Mouse (Mus musculus) intestine, embryonic 15.5 days (tissue): ENCODE data around the gene Gpr65. TPM values are rescaled to one million over a fixed set of nuclear protein-coding genes. Genes with fewer than 3 reads are reported as not detected.
A peak's percentile ranks its signal among the peaks of the same experiment; 100 is the strongest.
"Not testable (repeated sequence)": the region's sequence is repeated elsewhere in the genome, so short reads cannot be mapped to it uniquely, and the experiment has no call there.

Source experiments
- ATAC-seq: fragments of 200-750 bp; cut with Nextera tagmentation; 2 replicates; pipeline ENCODE4 v1.8.0; 2017; ENCODE audit warnings: moderate TSS enrichment, moderate library complexity
- H3K27ac ChIP-seq: fragments of 300-500 bp; sonication (generic); 2 replicates; pipeline ENCODE4 v1.5.1; 2015; ENCODE audit warnings: mild to moderate bottlenecking, inconsistent platforms
- H3K27me3 ChIP-seq: fragments of 300-500 bp; sonication (generic); replicated peaks from 2 replicates; pipeline ENCODE4 v1.6.1; 2015; ENCODE audit warnings: inconsistent platforms
- H3K36me3 ChIP-seq: fragments of 300-500 bp; sonication (generic); 2 replicates; pipeline ENCODE4 v1.6.1; 2015; ENCODE audit warnings: inconsistent platforms
- H3K4me1 ChIP-seq: fragments of 300-500 bp; sonication (generic); replicated peaks from 2 replicates; pipeline ENCODE4 v1.6.1; 2015; ENCODE audit warnings: inconsistent platforms
- H3K4me2 ChIP-seq: fragments of 300-500 bp; sonication (generic); replicated peaks from 2 replicates; pipeline ENCODE4 v1.6.1; 2015; ENCODE audit warnings: mild to moderate bottlenecking, inconsistent platforms
- H3K4me3 ChIP-seq: fragments of 300-500 bp; sonication (generic); replicated peaks from 2 replicates; pipeline ENCODE4 v1.5.1; 2015; ENCODE audit warnings: inconsistent platforms
- H3K9ac ChIP-seq: fragments of 300-500 bp; sonication (generic); 2 replicates; pipeline ENCODE4 v1.6.1; 2015; ENCODE audit warnings: inconsistent platforms
- H3K9me3 ChIP-seq: fragments of 300-500 bp; sonication (generic); 2 replicates; pipeline ENCODE4 v1.6.1; 2016; ENCODE audit warnings: inconsistent platforms
- WGBS: fragments of 180-500 bp; shearing (Covaris S2); methylation state at CpG from one replicate; pipeline ENCODE4 v1.1.7; 2015; 5-methylcytosine and 5-hydroxymethylcytosine counted together
- polyA plus RNA-seq: library from polyadenylated mRNA; unstranded; fragments of >200 nt; fragmentation: Nextera tagmentation; extraction: Ambion mirVana; gene quantifications from 2 replicates; pipeline ENCODE4 v1.2.1, GENCODE M21; 2015

Gene Gpr65
- polyA plus RNA-seq, result 2.4 and 3.0 TPM in 2 replicates

DNA sequence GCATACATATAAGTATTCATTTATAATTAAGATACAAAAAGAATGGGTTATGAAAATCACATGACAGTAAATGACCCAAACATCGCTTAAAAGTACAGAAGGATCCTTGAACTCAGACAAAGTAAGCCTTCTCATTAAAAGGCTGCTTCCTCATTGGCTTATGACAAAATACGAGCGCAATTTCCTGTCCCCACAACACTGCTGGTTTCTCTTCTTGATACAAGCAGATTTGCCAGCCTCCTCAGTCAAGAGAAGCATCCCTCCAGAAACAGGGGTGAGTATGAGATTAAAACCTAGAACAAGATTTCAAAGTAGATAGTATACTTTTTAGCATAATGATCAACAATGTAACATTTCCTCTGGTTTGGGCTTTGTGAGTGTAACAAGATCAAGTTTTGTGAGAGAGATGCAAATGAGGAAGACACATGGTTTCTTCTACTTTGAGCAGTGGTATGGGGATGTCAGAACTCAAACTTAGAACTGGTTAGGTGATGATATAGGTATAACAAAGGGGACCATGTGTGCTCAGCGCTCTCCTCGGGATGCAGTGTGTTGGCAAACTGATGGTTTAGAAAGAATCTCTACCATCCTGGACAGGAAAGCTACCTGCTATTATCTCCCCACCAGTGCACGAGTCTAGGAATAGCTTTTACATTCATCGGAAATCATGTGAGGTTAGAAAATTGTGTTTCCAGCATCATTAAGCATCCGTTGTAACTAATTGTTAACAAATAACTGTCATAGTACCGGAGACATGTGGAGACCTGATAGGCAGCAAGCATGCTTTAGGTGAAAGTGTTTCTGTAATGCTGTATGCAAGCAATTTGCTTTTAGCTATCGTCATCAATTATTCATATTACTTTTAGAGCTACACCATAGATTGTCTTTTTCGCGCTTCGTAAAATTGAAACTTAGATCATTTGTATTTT is at the start of gene Gpr65:
Gpr65 (plus strand) TSS at position 195 of the 929 bp plus-strand sequence.
- H3K9me3 ChIP-seq, result no peaks in the 10 kb centered on the region
- H3K4me1 ChIP-seq, result no peaks in the 10 kb centered on the region
- no peak within 1 kb of the TSS for H3K4me3 ChIP-seq
- ATAC-seq, result no peak
- WGBS, result 86% methylated on average over 13 of the region's 13 CpGs
- no peak within 1 kb of the TSS for H3K27ac ChIP-seq
- no peak within 1 kb of the TSS for H3K9ac ChIP-seq
- H3K36me3 ChIP-seq, result no peaks in the 10 kb centered on the region
- no peaks in the 10 kb centered on the region for H3K27me3 ChIP-seq
- no peak within 1 kb of the TSS for H3K4me2 ChIP-seq

DNA sequence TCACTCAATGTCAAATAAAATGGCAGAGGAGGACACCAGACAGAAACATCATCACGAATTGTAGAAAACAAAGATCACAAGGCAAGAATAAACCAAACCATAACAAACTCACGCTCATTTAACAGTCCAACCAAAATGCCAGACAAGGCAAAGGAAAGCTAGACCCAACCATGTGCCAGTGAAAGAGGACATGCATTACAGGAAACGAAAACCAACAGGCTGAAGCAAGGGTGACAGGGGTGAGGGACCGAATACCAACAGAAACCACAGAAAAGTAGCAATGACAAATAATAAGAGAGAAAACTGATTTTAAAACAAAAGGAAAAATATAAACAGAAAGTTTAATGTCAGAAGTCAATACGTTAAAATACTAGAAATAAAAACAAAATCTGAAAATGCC is 45.1 kb upstream of the Gpr65 start:
- H3K9me3 ChIP-seq, result no peaks in the 10 kb centered on the region
- no peak for ATAC-seq
- H3K4me1 ChIP-seq, result no peaks in the 10 kb centered on the region
- no peak overlapping the region for H3K9ac ChIP-seq
- 74% methylated on average over 5 of the region's 5 CpGs for WGBS
- no peaks in the 10 kb centered on the region for H3K36me3 ChIP-seq
- H3K4me3 ChIP-seq, result no peak overlapping the region
- no peaks in the 10 kb centered on the region for H3K27me3 ChIP-seq
- no peak overlapping the region for H3K4me2 ChIP-seq
- H3K27ac ChIP-seq, result no peak overlapping the region

DNA sequence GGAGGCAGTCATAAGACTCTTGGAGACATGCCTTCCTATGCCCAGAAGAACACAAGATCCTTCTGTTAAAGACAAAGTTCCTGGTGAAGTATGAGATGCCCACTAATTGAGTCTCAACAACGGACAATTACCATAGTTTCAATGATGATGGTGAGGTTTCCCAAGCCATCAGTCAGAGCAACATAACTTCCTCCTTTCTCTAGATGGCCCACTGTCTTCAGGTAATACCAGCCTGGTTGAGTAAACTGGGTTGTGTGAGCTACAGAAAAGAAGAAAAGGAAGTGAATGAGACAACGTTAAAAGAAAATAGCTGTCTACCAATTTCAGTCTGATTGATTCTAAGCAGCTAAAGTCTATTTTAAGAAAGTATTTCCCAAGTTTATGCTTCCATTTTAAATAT is 41.4 kb upstream of the Gpr65 start:
- Histone ChIP-seq H3K9ac (no peak overlapping the region), H3K36me3 (no peaks in the 10 kb centered on the region), H3K4me3 (no peak overlapping the region), H3K9me3 (no peaks in the 10 kb centered on the region), H3K27me3 (no peaks in the 10 kb centered on the region), H3K27ac (no peak overlapping the region), H3K4me1 (no peaks in the 10 kb centered on the region), H3K4me2 (no peak overlapping the region)
- 86% methylated on average over 2 of the region's 2 CpGs for WGBS
- no peak for ATAC-seq

DNA sequence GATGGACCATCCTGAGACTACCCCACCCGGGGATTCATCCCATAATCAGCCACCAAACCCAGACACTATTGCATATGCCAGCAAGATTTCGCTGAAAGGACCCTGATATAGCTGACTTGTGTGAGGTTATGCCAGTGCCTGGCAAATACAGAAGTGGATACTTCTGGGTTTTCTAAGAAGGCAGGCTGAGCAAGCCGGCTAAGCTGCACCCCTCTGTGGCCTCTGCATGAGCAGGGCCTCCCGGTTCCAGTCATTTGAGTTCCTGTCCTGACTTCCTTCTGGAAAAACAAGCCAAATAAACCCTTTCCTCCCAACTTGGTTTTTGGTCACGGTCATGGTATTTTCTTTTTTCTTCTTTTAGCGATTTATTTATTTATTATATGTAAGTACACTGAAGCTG is 30.0 kb upstream of the Gpr65 start:
- H3K4me2 ChIP-seq, H3K4me1 ChIP-seq, H3K9ac ChIP-seq, H3K4me3 ChIP-seq, H3K27ac ChIP-seq, H3K27me3 ChIP-seq, H3K36me3 ChIP-seq, ATAC-seq, H3K9me3 ChIP-seq: not testable (repeated sequence)
- WGBS, result 88% methylated on average over 6 of the region's 6 CpGs

DNA sequence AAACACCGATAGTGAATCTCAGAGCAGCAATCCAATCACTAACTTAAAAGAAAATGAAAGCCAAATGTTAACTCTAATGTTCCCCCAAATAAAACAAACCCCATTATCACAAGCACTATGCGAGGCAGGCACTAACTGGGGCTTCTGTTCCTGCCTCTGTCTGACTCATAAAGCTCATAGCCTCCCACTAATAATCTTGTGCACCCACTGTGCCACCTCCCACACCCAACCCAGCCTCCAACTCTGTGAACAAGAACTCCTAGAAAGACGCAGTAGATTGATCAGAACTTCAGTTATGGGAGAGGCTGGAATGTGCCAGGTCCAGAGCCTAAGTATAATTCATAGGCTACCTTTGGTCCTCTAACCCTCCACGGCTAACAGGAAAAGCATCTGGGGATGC is 24.3 kb upstream of the Gpr65 start:
- H3K36me3 ChIP-seq, result no peaks in the 10 kb centered on the region
- ATAC-seq, result no peak

DNA sequence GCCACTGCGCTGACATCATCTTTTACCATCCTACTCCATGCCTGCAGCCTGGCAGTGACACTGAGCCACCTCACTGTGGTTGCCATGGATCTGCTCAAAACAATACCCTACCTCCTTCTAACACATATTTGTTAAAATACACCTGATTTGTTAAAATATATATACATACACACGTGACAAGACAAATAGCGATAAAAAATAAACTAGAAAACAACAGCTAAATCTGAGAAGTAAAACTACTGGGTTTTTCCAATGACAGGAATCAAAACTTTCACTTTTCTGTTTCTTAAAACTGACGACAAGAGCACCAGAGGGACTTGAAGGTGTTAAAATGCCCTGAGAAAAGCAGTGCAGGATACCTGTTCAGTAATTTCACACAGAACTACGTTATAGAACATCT is 23.6 kb upstream of the Gpr65 start:
- 94% methylated on average over 5 of the region's 5 CpGs for WGBS
- Histone ChIP-seq H3K4me2 (no peak overlapping the region), H3K27me3 (no peaks in the 10 kb centered on the region), H3K4me3 (no peak overlapping the region), H3K9ac (no peak overlapping the region), H3K27ac (no peak overlapping the region), H3K4me1 (no peaks in the 10 kb centered on the region), H3K9me3 (no peaks in the 10 kb centered on the region), H3K36me3 (no peaks in the 10 kb centered on the region)
- no peak for ATAC-seq

More for the DNA sequence above, 24.3 kb upstream of the Gpr65 start:
- Histone ChIP-seq H3K4me2 (no peak overlapping the region), H3K27ac (no peak overlapping the region), H3K9ac (no peak overlapping the region), H3K9me3 (no peaks in the 10 kb centered on the region), H3K27me3 (no peaks in the 10 kb centered on the region), H3K4me3 (no peak overlapping the region), H3K4me1 (no peaks in the 10 kb centered on the region)
- WGBS, result 79% methylated on average over 4 of the region's 4 CpGs

DNA sequence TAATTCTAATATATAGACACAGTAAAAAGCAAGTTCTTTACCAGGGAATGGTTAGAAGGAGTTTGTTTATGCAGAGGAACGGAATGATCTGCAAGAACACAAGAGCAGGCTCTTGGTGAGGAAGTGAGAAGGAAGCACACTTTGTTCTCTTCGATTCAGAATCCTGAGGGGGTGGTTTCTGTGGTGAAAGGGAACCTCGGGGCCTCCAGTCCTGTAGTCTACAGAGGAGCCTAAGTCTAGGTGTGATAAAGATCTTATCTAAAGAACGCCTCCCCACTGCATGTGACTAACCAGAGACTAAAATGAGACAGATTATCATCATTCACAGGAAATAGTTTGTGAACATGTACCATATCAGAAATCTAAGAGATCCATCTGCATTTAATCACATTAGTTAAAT is 21.6 kb upstream of the Gpr65 start:
- Histone ChIP-seq H3K27ac (no peak overlapping the region), H3K9me3 (no peaks in the 10 kb centered on the region), H3K9ac (no peak overlapping the region), H3K27me3 (no peaks in the 10 kb centered on the region), H3K4me3 (no peak overlapping the region), H3K4me2 (no peak overlapping the region), H3K4me1 (no peaks in the 10 kb centered on the region), H3K36me3 (no peaks in the 10 kb centered on the region)
- no peak for ATAC-seq
- 39% methylated on average over 4 of the region's 4 CpGs for WGBS

DNA sequence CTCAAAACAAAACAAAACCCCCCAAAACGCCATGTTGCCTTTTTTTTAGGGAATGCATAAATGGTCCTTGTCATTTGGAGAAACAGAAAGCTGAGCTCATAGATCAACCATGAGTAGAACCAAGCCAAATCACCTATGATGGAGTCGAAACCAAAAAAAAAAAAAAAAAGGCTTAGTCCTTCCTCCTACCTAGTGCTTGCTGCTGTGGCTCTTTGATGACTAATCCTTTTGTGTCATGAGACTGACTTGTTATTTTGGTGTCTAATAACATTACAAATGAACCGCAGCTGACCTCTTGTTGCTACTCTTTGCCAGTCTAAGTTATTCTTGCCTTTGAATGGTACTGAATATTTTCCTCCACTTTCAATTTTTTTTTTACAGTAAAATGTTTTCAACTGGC is 18.8 kb upstream of the Gpr65 start:
- no peaks in the 10 kb centered on the region for H3K36me3 ChIP-seq
- H3K4me2 ChIP-seq, result no peak overlapping the region
- no peaks in the 10 kb centered on the region for H3K4me1 ChIP-seq
- H3K27me3 ChIP-seq, result no peaks in the 10 kb centered on the region
- H3K9me3 ChIP-seq, result no peaks in the 10 kb centered on the region
- no peak overlapping the region for H3K27ac ChIP-seq
- no peak overlapping the region for H3K9ac ChIP-seq
- no peak for ATAC-seq
- H3K4me3 ChIP-seq, result no peak overlapping the region
- WGBS, result 79% methylated on average over 3 of the region's 3 CpGs

DNA sequence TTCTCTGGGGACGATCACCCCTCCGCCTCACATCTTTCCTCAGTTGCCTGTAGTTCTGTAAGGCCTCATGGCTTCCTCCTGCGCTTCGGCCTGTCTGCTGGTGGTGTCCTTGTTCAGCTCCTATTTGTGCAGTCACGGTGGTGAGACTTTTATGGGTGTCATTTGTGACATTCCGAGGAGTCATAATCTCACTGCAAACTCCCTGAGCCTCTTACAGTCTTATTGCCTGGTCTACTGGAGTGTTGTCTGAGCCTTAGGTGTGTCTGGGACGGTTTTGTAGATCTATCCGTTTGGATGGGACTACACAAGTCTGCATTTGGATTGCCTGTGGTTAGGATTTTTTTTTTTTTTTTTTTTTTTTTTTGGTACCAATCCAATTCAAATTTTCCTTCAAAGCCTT is 18.1 kb upstream of the Gpr65 start:
- Histone ChIP-seq H3K4me3 (no peak overlapping the region), H3K4me1 (no peaks in the 10 kb centered on the region), H3K27ac (no peak overlapping the region), H3K9ac (no peak overlapping the region), H3K9me3 (no peaks in the 10 kb centered on the region), H3K27me3 (no peaks in the 10 kb centered on the region), H3K4me2 (no peak overlapping the region), H3K36me3 (no peaks in the 10 kb centered on the region)
- WGBS, result 69% methylated on average over 8 of the region's 8 CpGs
- ATAC-seq, result peak; percentile 77

DNA sequence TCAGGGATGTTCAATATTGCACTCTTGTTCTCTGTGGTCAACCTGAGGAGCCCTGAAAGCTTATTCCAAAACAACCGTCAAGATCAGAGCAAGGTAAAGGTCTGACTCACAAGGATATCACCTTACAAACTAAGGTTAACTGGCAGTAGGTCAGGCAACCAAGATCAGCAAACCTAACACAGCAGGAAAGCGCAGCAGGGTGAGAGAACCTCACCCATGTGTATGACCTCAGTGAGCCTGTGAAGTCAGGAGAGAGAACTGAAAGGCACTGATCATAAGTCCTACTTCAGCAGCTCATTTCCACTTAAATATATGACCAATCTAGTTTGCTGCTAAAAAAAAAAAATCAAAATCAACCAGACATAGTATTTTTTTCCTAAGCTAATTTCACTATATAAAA is 16.0 kb upstream of the Gpr65 start:
- 80% methylated on average over 2 of the region's 2 CpGs for WGBS
- no peak overlapping the region for H3K27ac ChIP-seq
- no peaks in the 10 kb centered on the region for H3K27me3 ChIP-seq

DNA sequence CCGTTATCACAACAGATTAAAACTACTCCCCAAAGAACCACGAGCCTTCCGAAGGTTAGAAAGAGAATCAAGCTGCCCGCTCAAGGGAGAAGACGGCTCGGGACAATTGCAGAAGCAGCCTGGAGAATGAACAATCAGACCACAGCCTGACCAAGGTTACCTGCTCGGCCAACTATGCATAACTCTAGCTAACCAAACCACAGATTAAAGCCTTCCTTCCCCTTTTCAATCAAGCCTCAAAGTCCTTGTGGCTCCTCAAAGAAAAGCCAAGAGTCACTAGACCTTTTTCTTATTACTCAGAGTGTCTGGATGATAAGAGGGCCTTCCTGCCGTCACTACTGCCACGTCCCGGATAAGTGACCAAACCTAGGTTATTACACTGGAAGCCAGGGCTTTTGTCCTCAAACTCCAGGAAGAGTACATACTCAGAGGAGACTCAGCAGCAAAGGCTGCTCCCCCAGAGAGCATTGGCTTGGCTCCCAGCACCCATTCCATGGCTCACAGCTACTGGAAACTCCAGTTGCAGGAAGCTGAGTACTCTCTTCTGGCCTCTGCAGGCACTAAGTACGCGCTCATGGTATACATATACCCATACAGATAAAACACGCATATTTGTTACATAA is 13.0 kb upstream of the Gpr65 start:
- H3K27ac ChIP-seq, result no peak overlapping the region
- H3K9ac ChIP-seq, result no peak overlapping the region
- WGBS, result 90% methylated on average over 13 of the region's 13 CpGs
- no peak for ATAC-seq
- H3K27me3 ChIP-seq, result no peaks in the 10 kb centered on the region
- no peaks in the 10 kb centered on the region for H3K36me3 ChIP-seq
- H3K4me3 ChIP-seq, result no peak overlapping the region
- no peaks in the 10 kb centered on the region for H3K4me1 ChIP-seq
- no peak overlapping the region for H3K4me2 ChIP-seq
- no peaks in the 10 kb centered on the region for H3K9me3 ChIP-seq

More for the DNA sequence above, 16.0 kb upstream of the Gpr65 start:
- ATAC-seq, result no peak
- no peaks in the 10 kb centered on the region for H3K9me3 ChIP-seq
- no peaks in the 10 kb centered on the region for H3K36me3 ChIP-seq
- H3K9ac ChIP-seq, result no peak overlapping the region
- no peak overlapping the region for H3K4me3 ChIP-seq
- H3K4me2 ChIP-seq, result no peak overlapping the region
- no peaks in the 10 kb centered on the region for H3K4me1 ChIP-seq

DNA sequence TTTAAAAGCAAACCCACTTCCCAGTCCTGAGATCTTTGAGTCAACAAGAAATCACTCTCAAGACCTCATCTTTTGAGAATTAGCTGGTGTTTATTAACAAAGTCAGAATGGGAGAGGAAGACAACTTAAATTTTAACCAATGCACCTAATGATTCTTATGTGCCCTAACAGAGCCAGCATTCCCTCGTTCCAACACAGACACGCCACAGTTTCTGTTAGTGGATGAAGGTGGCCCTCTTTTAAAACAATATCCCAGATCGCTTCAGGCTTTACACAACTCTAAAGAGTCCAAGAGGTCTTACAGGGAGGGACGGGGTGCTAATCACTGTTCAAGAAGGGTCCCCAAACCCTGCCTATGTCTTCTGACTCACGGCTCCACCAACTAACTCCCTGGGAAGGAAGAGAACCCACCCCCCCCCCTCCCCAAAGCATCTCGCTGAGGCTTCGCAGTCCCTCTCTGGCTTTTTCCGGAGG is 10.0 kb upstream of the Gpr65 start:
- ATAC-seq, result no peak; the same call in 1 of the 2 replicates
- H3K9ac ChIP-seq, result peak overlapping the region; percentile 76
- H3K9me3 ChIP-seq, result no peaks in the 10 kb centered on the region
- H3K27ac ChIP-seq, result peak overlapping the region; percentile 88
- no peaks in the 10 kb centered on the region for H3K36me3 ChIP-seq
- H3K4me1 ChIP-seq, result no peaks in the 10 kb centered on the region
- no peaks in the 10 kb centered on the region for H3K27me3 ChIP-seq
- peak overlapping the region; percentile 70 for H3K4me2 ChIP-seq
- 0% methylated on average over 8 of the region's 8 CpGs for WGBS
- peak overlapping the region; percentile 73 for H3K4me3 ChIP-seq
